Mouse (Mus musculus): ENCODE results near the gene Chrna1. TPM values are rescaled to one million over a fixed set of nuclear protein-coding genes. Genes with fewer than 3 reads are reported as not detected.
A peak's percentile ranks its signal among the peaks of the same experiment; 100 is the strongest.

Chrna1 gene
- polyA plus RNA-seq, 1 experiment from 2014 or later: 0.18 TPM

GRCm38 (mm10) chr2:73585347-73585831 lies 5.3 kb upstream of the Chrna1 start:
- DNase-seq (peak; percentile 62), ATAC-seq (ENCODE audit: low FRiP score, low TSS enrichment) (peak; percentile 34; the same call in 1 of the 2 replicates)
- Histone ChIP-seq H3K36me3 (ENCODE audit: control insufficient read depth, insufficient read depth, low read length) (no peaks in the 10 kb centered on the region), H3K4me3 (replicated peaks; ENCODE audit: low read depth, low read length) (peak overlapping the region; percentile 39), H3K27ac (replicated peaks; ENCODE audit: low read depth, low read length) (no peak overlapping the region), H3K9me3 (ENCODE audit: control insufficient read depth, low read length) (no peaks in the 10 kb centered on the region), H3K4me1 (ENCODE audit: control insufficient read depth, insufficient read depth, low read length) (peaks cover 12% of the 10 kb centered on the region), H3K27me3 (ENCODE audit: control insufficient read depth, insufficient read depth, low read length) (no peaks in the 10 kb centered on the region), H3K4me2 (ENCODE audit: low read length) (peak overlapping the region; percentile 64), H3K9ac (replicated peaks; ENCODE audit: low read length) (peak overlapping the region; percentile 44)
- WGBS: 10% methylated on average over 12 of the region's 12 CpGs

- ATAC-seq (ENCODE audit: low FRiP score, low TSS enrichment) (peak; percentile 78), DNase-seq (peak; percentile 91)
- peak overlapping the region; percentile 39 for H3K4me3 ChIP-seq (replicated peaks; ENCODE audit: low read depth, low read length)
- H3K4me1 ChIP-seq (ENCODE audit: control insufficient read depth, insufficient read depth, low read length): peaks cover 7% of the 10 kb centered on the region; the same call in 1 of the 2 replicates
- no peaks in the 10 kb centered on the region for H3K36me3 ChIP-seq (ENCODE audit: control insufficient read depth, insufficient read depth, low read length)
- no peaks in the 10 kb centered on the region for H3K27me3 ChIP-seq (ENCODE audit: control insufficient read depth, insufficient read depth, low read length)
- H3K9me3 ChIP-seq (ENCODE audit: control insufficient read depth, low read length): no peaks in the 10 kb centered on the region
- H3K4me2 ChIP-seq (ENCODE audit: low read length): peak overlapping the region; percentile 64
- H3K9ac ChIP-seq (replicated peaks; ENCODE audit: low read length): peak overlapping the region; percentile 44
- 3% methylated on average over 17 of the region's 18 CpGs for WGBS
- no peak overlapping the region for H3K27ac ChIP-seq (replicated peaks; ENCODE audit: low read depth, low read length)
Measured at GRCm38 (mm10) chr2:73584645-73585346, 4.7 kb upstream of the Chrna1 start.

GRCm38 (mm10) chr2:73580720-73581119 lies 582 bp upstream of the Chrna1 start:
- ATAC-seq (ENCODE audit: low FRiP score, low TSS enrichment): no peak

GRCm38 (mm10) chr2:73579168-73579567 lies 970 bp downstream of the Chrna1 start:
- H3K9me3 ChIP-seq (ENCODE audit: control insufficient read depth, low read length): no peaks in the 10 kb centered on the region
- H3K27me3 ChIP-seq (ENCODE audit: control insufficient read depth, insufficient read depth, low read length): no peaks in the 10 kb centered on the region
- no peak for DNase-seq
- H3K4me1 ChIP-seq (ENCODE audit: control insufficient read depth, insufficient read depth, low read length): no peaks in the 10 kb centered on the region
- no peak overlapping the region for H3K4me3 ChIP-seq (replicated peaks; ENCODE audit: low read depth, low read length)
- H3K9ac ChIP-seq (replicated peaks; ENCODE audit: low read length): no peak overlapping the region
- H3K36me3 ChIP-seq (ENCODE audit: control insufficient read depth, insufficient read depth, low read length): no peaks in the 10 kb centered on the region
- 75% methylated on average over 5 of the region's 5 CpGs for WGBS
- H3K4me2 ChIP-seq (ENCODE audit: low read length): no peak overlapping the region
- no peak for ATAC-seq (ENCODE audit: low FRiP score, low TSS enrichment)
- no peak overlapping the region for H3K27ac ChIP-seq (replicated peaks; ENCODE audit: low read depth, low read length)

More at GRCm38 (mm10) chr2:73580720-73581119, 582 bp upstream of the Chrna1 start:
- no peak overlapping the region for H3K4me3 ChIP-seq (replicated peaks; ENCODE audit: low read depth, low read length)
- no peaks in the 10 kb centered on the region for H3K9me3 ChIP-seq (ENCODE audit: control insufficient read depth, low read length)
- H3K4me2 ChIP-seq (ENCODE audit: low read length): no peak overlapping the region
- H3K4me1 ChIP-seq (ENCODE audit: control insufficient read depth, insufficient read depth, low read length): peaks cover 7% of the 10 kb centered on the region; the same call in 1 of the 2 replicates
- DNase-seq: no peak
- 90% methylated on average over 5 of the region's 5 CpGs for WGBS
- H3K27me3 ChIP-seq (ENCODE audit: control insufficient read depth, insufficient read depth, low read length): no peaks in the 10 kb centered on the region
- H3K27ac ChIP-seq (replicated peaks; ENCODE audit: low read depth, low read length): no peak overlapping the region
- H3K9ac ChIP-seq (replicated peaks; ENCODE audit: low read length): no peak overlapping the region
- no peaks in the 10 kb centered on the region for H3K36me3 ChIP-seq (ENCODE audit: control insufficient read depth, insufficient read depth, low read length)

- Histone ChIP-seq H3K4me1 (ENCODE audit: control insufficient read depth, insufficient read depth, low read length) (0 out of 2 replicates have a peak, but pooled peaks cover 3% of the 10 kb centered on the region), H3K27ac (replicated peaks; ENCODE audit: low read depth, low read length) (no peak overlapping the region), H3K36me3 (ENCODE audit: control insufficient read depth, insufficient read depth, low read length) (no peaks in the 10 kb centered on the region), H3K27me3 (ENCODE audit: control insufficient read depth, insufficient read depth, low read length) (no peaks in the 10 kb centered on the region), H3K4me3 (replicated peaks; ENCODE audit: low read depth, low read length) (no peak overlapping the region), H3K9ac (replicated peaks; ENCODE audit: low read length) (no peak overlapping the region), H3K4me2 (ENCODE audit: low read length) (no peak overlapping the region), H3K9me3 (ENCODE audit: control insufficient read depth, low read length) (no peaks in the 10 kb centered on the region)
- ATAC-seq (ENCODE audit: low FRiP score, low TSS enrichment) (no peak), DNase-seq (no peak)
- WGBS: 91% methylated on average over 6 of the region's 6 CpGs
Measured at GRCm38 (mm10) chr2:73574418-73574817, 5.7 kb downstream of the Chrna1 start.

- 93% methylated on average over 4 of the region's 4 CpGs for WGBS
- DNase-seq (no peak), ATAC-seq (ENCODE audit: low FRiP score, low TSS enrichment) (no peak)
- Histone ChIP-seq H3K36me3 (ENCODE audit: control insufficient read depth, insufficient read depth, low read length) (no peaks in the 10 kb centered on the region), H3K9me3 (ENCODE audit: control insufficient read depth, low read length) (no peaks in the 10 kb centered on the region), H3K4me3 (replicated peaks; ENCODE audit: low read depth, low read length) (no peak overlapping the region), H3K27ac (replicated peaks; ENCODE audit: low read depth, low read length) (no peak overlapping the region), H3K4me1 (ENCODE audit: control insufficient read depth, insufficient read depth, low read length) (0 out of 2 replicates have a peak, but pooled peaks cover 3% of the 10 kb centered on the region), H3K9ac (replicated peaks; ENCODE audit: low read length) (no peak overlapping the region), H3K27me3 (ENCODE audit: control insufficient read depth, insufficient read depth, low read length) (no peaks in the 10 kb centered on the region), H3K4me2 (ENCODE audit: low read length) (no peak overlapping the region)
Measured at GRCm38 (mm10) chr2:73573556-73573955, 6.6 kb downstream of the Chrna1 start.

GRCm38 (mm10) chr2:73572539-73573372 lies 7.4 kb downstream of the Chrna1 start:
- Histone ChIP-seq H3K9ac (replicated peaks; ENCODE audit: low read length) (peak overlapping the region; percentile 45; the same call in 1 of the 2 replicates), H3K36me3 (ENCODE audit: control insufficient read depth, insufficient read depth, low read length) (no peaks in the 10 kb centered on the region), H3K4me2 (ENCODE audit: low read length) (peak overlapping the region; percentile 54), H3K27ac (replicated peaks; ENCODE audit: low read depth, low read length) (peak overlapping the region; percentile 50), H3K27me3 (ENCODE audit: control insufficient read depth, insufficient read depth, low read length) (no peaks in the 10 kb centered on the region), H3K4me3 (replicated peaks; ENCODE audit: low read depth, low read length) (peak overlapping the region; percentile 33), H3K4me1 (ENCODE audit: control insufficient read depth, insufficient read depth, low read length) (0 out of 2 replicates have a peak, but pooled peaks cover 3% of the 10 kb centered on the region), H3K9me3 (ENCODE audit: control insufficient read depth, low read length) (no peaks in the 10 kb centered on the region)
- ATAC-seq (ENCODE audit: low FRiP score, low TSS enrichment): peak; percentile 93
- WGBS: 14% methylated on average over 23 of the region's 23 CpGs
- peak; percentile 95 for DNase-seq

- H3K27ac ChIP-seq (replicated peaks; ENCODE audit: low read depth, low read length): no peak overlapping the region
- H3K4me1 ChIP-seq (ENCODE audit: control insufficient read depth, insufficient read depth, low read length): 0 out of 2 replicates have a peak, but pooled peaks cover 3% of the 10 kb centered on the region
- no peaks in the 10 kb centered on the region for H3K27me3 ChIP-seq (ENCODE audit: control insufficient read depth, insufficient read depth, low read length)
- WGBS: 77% methylated on average over 6 of the region's 6 CpGs
- no peak overlapping the region for H3K9ac ChIP-seq (replicated peaks; ENCODE audit: low read length)
- no peaks in the 10 kb centered on the region for H3K9me3 ChIP-seq (ENCODE audit: control insufficient read depth, low read length)
- H3K36me3 ChIP-seq (ENCODE audit: control insufficient read depth, insufficient read depth, low read length): no peaks in the 10 kb centered on the region
- no peak overlapping the region for H3K4me3 ChIP-seq (replicated peaks; ENCODE audit: low read depth, low read length)
- DNase-seq: no peak
- ATAC-seq (ENCODE audit: low FRiP score, low TSS enrichment): no peak; the same call in 1 of the 2 replicates
- H3K4me2 ChIP-seq (ENCODE audit: low read length): no peak overlapping the region
Measured at GRCm38 (mm10) chr2:73571901-73572300, 8.2 kb downstream of the Chrna1 start.
